Mouse (Mus musculus) layer of hippocampus, postnatal 36 days (tissue): ENCODE data around the gene Gm10282. TPM values are rescaled to one million over a fixed set of nuclear protein-coding genes. Genes with fewer than 3 reads are reported as not detected.

Experiments used
- DNase-seq, 2 experiments: peaks; one replicate each; pipeline ENCODE4 v3.0.0; 2022
- total RNA-seq, 2 experiments: library from RNA; stranded (reverse); gene quantifications; 2 replicates each; pipeline ENCODE4 v1.2.3; 2021

The Gm10282 gene
- total RNA-seq, 2 experiments from 2014 or later = 7.7 to 9.7 TPM

- no peak for DNase-seq
These were observed 45.2 kb downstream of the Gm10282 start for GRCm38 (mm10) chr8:72259862-72260261.

DNA sequence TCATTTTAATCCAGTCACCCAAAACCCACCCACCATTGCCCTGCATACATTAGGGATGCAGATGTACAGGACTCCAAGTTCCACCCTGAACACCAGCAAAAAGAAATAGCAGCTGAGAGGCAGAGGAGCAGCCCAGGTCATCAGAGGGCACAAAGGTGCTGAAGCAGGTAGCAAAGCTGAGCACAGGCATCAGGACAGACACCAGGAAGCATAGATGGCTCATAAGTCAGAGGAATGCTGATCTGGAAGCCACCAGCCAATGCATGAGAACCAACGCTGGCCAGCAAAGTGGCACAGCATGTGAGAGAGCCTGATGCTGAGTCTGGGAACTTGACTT lies 47.2 kb downstream of the Gm10282 start:
- no peak for DNase-seq

DNA sequence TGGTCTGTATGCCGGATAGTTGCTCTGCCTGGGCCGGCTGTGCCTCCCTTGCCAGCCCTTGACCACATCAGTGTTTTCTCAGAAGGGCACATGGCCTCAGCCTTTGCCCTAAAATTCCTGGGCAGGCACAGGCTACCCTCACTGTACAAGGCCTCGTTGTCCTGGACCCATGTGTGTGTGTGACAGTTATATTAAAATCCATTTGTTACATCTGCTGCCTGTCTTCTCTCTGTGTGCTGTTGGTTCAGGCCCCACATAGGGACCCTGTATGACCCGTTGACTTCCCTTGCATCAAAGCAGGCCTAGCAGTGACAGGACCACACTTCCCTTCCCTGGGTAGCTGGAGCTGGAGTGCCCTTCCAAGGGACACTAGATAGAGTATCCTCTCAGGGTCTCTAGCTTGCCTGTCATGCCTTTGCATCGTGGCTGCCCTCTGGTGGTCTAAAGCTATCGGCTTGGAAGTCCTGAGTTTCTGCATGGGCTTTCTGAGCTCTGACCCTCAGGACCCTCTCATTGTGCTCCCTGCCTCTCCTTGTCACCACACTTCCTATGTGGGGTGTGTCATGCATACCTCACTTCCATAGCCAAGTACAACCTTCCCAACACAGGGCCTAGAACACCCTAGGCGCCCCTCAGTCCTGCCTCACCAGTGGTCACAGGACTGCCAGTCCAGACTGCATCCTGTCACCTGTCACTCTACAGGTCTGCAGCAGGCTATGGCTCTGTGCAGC lies 47.7 kb downstream of the Gm10282 start:
- DNase-seq = no peak

Other genes with a start within 250 kb of the Gm10282 start
- gene Olfr373, start 222.1 kb downstream of the Gm10282 start, total RNA-seq = not detected
- not detected for gene Olfr374, start 198.2 kb downstream of the Gm10282 start, total RNA-seq
- gene Tpm4, start 170.3 kb downstream of the Gm10282 start, total RNA-seq = 10 to 100 TPM; 22.3 to 27.6 TPM
- gene Rab8a, start 144.1 kb downstream of the Gm10282 start, total RNA-seq = 10 to 100 TPM; 39.2 to 41.7 TPM
- not detected for gene Hsh2d, start 115.6 kb downstream of the Gm10282 start, total RNA-seq
- under 1 TPM in 1 of 2 experiments, not detected in 1; 0.48 TPM for gene Cib3, start 92.4 kb downstream of the Gm10282 start, total RNA-seq
- not detected for gene Gm11034, start 91.6 kb downstream of the Gm10282 start, total RNA-seq
- 10 to 100 TPM; 59.4 to 64.2 TPM for gene Fam32a, start 85.5 kb downstream of the Gm10282 start, total RNA-seq
- gene Ap1m1, start 65.2 kb downstream of the Gm10282 start, total RNA-seq = 10 to 100 TPM; 74.5 to 94.0 TPM
- 10 to 100 TPM; 16.4 to 18.5 TPM for gene Klf2, start 13.8 kb upstream of the Gm10282 start, total RNA-seq
- 10 to 100 TPM; 63.6 to 73.8 TPM for gene Eps15l1, start 116.2 kb upstream of the Gm10282 start, total RNA-seq
- gene Calr3, start 138.6 kb upstream of the Gm10282 start, total RNA-seq = 1 to 10 TPM in 1 of 2 experiments, under 1 TPM in 1; 0.32 to 1.4 TPM
- 10 to 100 TPM; 14.7 to 15.7 TPM for gene 1700030K09Rik, start 138.6 kb upstream of the Gm10282 start, total RNA-seq
- 10 to 100 TPM; 70.2 to 77.2 TPM for gene Cherp, start 170.0 kb upstream of the Gm10282 start, total RNA-seq
- gene Slc35e1, start 187.4 kb upstream of the Gm10282 start, total RNA-seq = 10 to 100 TPM; 47.2 to 47.4 TPM
- 10 to 100 TPM in 1 of 2 experiments, 1 to 10 TPM in 1; 9.9 to 11.0 TPM for gene Med26, start 243.0 kb upstream of the Gm10282 start, total RNA-seq